Mouse (Mus musculus): ENCODE data around the gene Dnajc5. TPM values are rescaled to one million over a fixed set of nuclear protein-coding genes. Genes with fewer than 3 reads are reported as not detected.

Dnajc5 gene
- polyA plus RNA-seq, 2 experiments, result 72.5 to 75.7 TPM

DNA sequence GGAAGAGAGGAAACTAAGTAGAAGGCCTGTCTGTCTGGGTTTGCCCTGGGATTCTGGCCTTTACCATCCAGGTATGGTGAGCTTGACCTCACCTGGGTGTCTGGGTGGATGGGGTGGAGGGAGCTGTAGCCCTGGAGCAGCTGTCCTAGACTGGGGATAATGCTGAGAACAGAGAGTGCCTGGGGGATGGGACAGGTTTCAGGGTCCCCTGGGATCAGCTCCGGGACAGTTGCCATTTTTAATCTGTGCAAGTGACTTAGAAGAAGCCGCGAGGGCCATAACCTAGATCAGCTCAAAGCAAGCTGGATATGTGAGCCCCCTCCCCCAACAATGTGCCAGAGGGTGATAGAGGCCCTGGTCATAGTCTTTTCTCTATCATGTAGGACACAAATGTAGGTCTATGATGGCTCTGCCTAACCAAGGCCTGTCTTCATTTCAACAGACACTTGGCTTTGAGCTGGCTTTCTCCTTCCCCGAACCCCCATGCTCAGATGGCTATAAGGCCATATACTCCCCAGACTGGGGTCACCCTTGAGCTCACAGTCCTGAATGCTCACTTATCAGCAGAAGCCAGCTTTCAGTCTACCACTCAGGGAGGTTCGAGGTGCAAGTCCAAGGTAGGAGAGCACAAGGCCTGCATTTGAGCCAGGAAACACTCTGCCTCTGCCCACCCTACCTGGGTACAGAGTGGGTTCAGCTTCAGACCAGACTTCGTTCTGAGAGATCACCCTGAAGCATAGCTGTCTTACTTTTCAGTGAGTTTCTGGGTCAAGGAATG, 35.6 kb upstream of the Dnajc5 start:
- TF ChIP-seq POLR2A (IDR thresholded peaks at IDR 0.05; ENCODE audit: borderline replicate concordance, extremely low read depth, insufficient read depth, insufficient read length), result no peak
- WGBS, result 83% methylated on average over 6 of the region's 6 CpGs
- ATAC-seq (ENCODE audit: low FRiP score, low read depth) (no peak), DNase-seq (ENCODE audit: low spot score) (no peak)
- Histone ChIP-seq H3K27me3 (ENCODE audit: control insufficient read depth, insufficient read depth, low read length) (no peaks in the 10 kb centered on the region), H3K9ac (ENCODE audit: low read depth, low read length, severe bottlenecking) (no peak overlapping the region), H3K9me3 (ENCODE audit: control insufficient read depth, low read length) (no peaks in the 10 kb centered on the region), H3K27ac (replicated peaks; ENCODE audit: low read depth, low read length) (no peak overlapping the region), H3K36me3 (ENCODE audit: control insufficient read depth, insufficient read depth, low read length) (no peaks in the 10 kb centered on the region), H3K4me1 (ENCODE audit: control insufficient read depth, insufficient read depth, low read length) (peaks cover 7% of the 10 kb centered on the region; the same call in 1 of the 2 replicates), H3K4me2 (replicated peaks; ENCODE audit: low read depth, low read length, severe bottlenecking) (no peak overlapping the region), H3K4me3 (replicated peaks; ENCODE audit: low read length) (no peak overlapping the region)

DNA sequence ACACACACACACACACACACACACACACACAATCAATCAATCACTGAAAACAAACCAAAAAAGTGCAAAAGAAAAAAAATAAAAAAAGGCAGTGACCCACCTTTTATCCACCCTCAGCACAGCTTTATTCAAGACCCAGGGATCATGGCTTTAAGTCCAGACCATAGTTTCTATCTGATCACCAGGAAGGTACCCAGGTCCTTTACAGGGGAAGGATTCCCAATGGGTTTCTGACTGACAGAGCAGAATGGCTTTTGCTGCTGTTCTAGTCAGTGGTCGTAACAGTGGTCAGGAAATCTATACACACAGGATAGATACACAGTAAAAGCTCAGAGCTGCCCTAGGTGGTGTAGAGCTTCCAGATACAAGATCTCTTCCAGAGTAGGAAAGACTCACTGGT, 34.5 kb upstream of the Dnajc5 start:
- Histone ChIP-seq H3K9me3 (ENCODE audit: control insufficient read depth, low read length) (no peaks in the 10 kb centered on the region), H3K27me3 (ENCODE audit: control insufficient read depth, insufficient read depth, low read length) (no peaks in the 10 kb centered on the region), H3K27ac (replicated peaks; ENCODE audit: low read depth, low read length) (no peak overlapping the region), H3K36me3 (ENCODE audit: control insufficient read depth, insufficient read depth, low read length) (no peaks in the 10 kb centered on the region), H3K4me3 (replicated peaks; ENCODE audit: low read length) (no peak overlapping the region), H3K9ac (ENCODE audit: low read depth, low read length, severe bottlenecking) (no peak overlapping the region), H3K4me1 (ENCODE audit: control insufficient read depth, insufficient read depth, low read length) (peaks cover 7% of the 10 kb centered on the region; the same call in 1 of the 2 replicates), H3K4me2 (replicated peaks; ENCODE audit: low read depth, low read length, severe bottlenecking) (no peak overlapping the region)
- 4% methylated on average over 1 of the region's 1 CpGs for WGBS
- TF ChIP-seq POLR2A (IDR thresholded peaks at IDR 0.05; ENCODE audit: borderline replicate concordance, extremely low read depth, insufficient read depth, insufficient read length), result no peak
- no peak for ATAC-seq (ENCODE audit: low FRiP score, low read depth)
- DNase-seq (ENCODE audit: low spot score), result no peak

DNA sequence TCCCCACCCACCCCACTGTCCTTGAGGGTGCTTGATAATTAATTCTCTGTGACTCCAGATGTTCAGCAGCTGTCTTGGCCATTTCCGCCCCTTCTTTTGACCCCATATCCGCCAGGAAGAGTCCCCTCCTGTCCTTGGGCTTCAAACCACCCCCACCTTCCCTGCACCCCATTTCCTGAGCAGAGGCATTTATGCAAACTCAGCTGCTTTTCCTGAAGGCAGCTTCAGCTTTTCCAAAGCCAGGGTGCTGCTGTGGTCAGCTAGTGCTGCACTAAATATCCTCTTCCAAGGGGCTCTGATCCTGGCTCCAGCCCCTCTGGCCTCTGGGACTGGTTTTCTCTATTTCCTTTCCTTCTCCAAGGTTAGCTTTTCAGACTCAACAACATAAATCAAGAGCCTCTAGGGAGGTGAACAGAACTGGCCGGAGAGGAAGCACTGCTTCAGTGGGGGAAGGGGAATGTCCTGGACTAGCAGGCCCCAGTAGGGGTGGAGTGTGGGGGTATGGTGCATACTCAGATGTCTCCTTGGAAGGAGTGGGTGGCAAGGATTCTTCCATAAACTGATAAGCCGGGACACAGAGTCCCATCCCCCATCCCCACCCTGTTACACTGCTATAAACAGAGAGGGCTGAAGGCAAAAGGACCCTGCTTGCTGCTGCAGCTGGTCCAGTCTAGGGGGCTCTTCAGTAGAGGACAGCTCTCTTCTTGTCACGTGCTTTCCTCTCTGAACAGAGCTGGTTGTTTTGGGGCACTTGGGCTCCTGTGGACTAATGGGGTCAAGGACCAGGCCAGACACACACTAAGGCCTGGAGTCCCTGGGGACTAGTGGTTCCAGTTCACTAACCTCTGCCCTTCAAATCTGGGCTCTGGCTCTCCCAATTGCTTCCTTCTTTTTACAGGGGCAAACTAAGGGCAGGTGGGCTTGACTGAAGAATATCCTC, 32.7 kb upstream of the Dnajc5 start:
- 20% methylated on average over 5 of the region's 5 CpGs for WGBS
- TF ChIP-seq POLR2A (IDR thresholded peaks at IDR 0.05; ENCODE audit: borderline replicate concordance, extremely low read depth, insufficient read depth, insufficient read length), result no peak
- no peaks in the 10 kb centered on the region for H3K36me3 ChIP-seq (ENCODE audit: control insufficient read depth, insufficient read depth, low read length)
- no peaks in the 10 kb centered on the region for H3K27me3 ChIP-seq (ENCODE audit: control insufficient read depth, insufficient read depth, low read length)
- peaks cover 7% of the 10 kb centered on the region; the same call in 1 of the 2 replicates for H3K4me1 ChIP-seq (ENCODE audit: control insufficient read depth, insufficient read depth, low read length)
- peak overlapping the region; percentile 55; the same call in 1 of the 2 replicates for H3K27ac ChIP-seq (replicated peaks; ENCODE audit: low read depth, low read length)
- H3K4me2 ChIP-seq (replicated peaks; ENCODE audit: low read depth, low read length, severe bottlenecking), result no peak overlapping the region
- H3K9ac ChIP-seq (ENCODE audit: low read depth, low read length, severe bottlenecking), result no peak overlapping the region
- DNase-seq (ENCODE audit: low spot score), result peak; percentile 36
- no peaks in the 10 kb centered on the region for H3K9me3 ChIP-seq (ENCODE audit: control insufficient read depth, low read length)
- no peak overlapping the region for H3K4me3 ChIP-seq (replicated peaks; ENCODE audit: low read length)
- peak; percentile 74 for ATAC-seq (ENCODE audit: low FRiP score, low read depth)

DNA sequence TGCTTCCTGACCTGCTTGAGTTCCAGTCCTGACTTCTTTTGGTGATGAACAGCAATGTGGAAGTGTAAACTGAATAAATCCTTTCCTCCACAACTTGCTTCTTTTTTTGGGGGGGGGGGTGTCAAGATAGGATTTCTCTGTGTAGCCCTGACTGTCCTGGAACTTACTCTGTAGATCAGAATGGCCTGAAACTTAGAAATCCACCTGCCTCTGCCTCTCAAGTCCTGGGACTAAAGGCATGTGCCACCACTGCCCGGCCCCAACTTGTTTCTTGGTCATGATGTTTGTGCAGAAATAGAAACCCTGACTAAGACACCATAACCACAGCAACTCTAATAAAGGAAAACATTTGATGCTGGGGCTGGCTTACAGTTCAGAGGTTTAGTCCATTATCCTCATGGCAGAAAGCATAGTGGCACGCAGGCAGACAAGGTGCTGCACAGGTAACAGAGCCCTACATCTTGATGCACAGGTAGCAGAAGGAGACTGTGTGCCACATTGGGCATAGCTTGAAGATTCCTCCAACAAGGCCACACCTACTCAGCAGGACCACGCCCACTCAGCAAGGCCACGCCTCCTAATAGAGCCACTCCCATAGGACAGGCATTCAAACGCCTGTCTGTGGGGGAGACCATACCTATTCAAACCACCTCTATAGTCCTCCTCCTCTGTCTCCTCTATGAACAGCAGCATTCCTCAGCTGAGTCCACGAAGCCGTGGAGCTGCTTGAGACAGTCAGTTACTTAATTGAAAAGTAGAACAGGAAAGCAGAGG, 28.7 kb upstream of the Dnajc5 start:
- H3K4me1 ChIP-seq (ENCODE audit: control insufficient read depth, insufficient read depth, low read length), result peaks cover 11% of the 10 kb centered on the region
- no peaks in the 10 kb centered on the region for H3K9me3 ChIP-seq (ENCODE audit: control insufficient read depth, low read length)
- no peak for TF ChIP-seq POLR2A (IDR thresholded peaks at IDR 0.05; ENCODE audit: borderline replicate concordance, extremely low read depth, insufficient read depth, insufficient read length)
- ATAC-seq (ENCODE audit: low FRiP score, low read depth) (no peak), DNase-seq (ENCODE audit: low spot score) (no peak)
- no peak overlapping the region for H3K4me2 ChIP-seq (replicated peaks; ENCODE audit: low read depth, low read length, severe bottlenecking)
- no peak overlapping the region for H3K9ac ChIP-seq (ENCODE audit: low read depth, low read length, severe bottlenecking)
- no peaks in the 10 kb centered on the region for H3K36me3 ChIP-seq (ENCODE audit: control insufficient read depth, insufficient read depth, low read length)
- 28% methylated on average over 7 of the region's 7 CpGs for WGBS
- no peak overlapping the region for H3K27ac ChIP-seq (replicated peaks; ENCODE audit: low read depth, low read length)
- no peaks in the 10 kb centered on the region for H3K27me3 ChIP-seq (ENCODE audit: control insufficient read depth, insufficient read depth, low read length)
- no peak overlapping the region for H3K4me3 ChIP-seq (replicated peaks; ENCODE audit: low read length)

DNA sequence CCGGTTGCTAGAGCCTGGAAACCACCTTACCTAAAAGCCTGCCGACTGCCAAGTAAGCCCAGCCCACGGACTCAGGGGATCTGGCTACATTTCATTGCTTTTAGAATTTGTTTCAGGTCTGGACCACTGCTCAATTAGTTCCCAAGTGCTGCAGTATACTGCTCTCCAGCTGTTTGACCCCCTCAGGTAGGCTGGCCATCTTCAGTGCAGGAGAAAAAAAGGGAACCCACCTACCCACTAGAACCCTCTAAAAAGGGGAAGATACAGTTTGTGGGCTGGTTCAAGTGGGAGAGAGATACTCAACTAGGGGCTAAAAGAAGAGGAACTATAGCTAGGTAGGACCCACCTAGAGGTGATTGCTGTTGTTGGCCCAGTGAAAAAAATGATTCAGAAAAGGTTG, 28.1 kb upstream of the Dnajc5 start:
- Histone ChIP-seq H3K9me3 (ENCODE audit: control insufficient read depth, low read length) (no peaks in the 10 kb centered on the region), H3K27ac (replicated peaks; ENCODE audit: low read depth, low read length) (no peak overlapping the region), H3K4me2 (replicated peaks; ENCODE audit: low read depth, low read length, severe bottlenecking) (no peak overlapping the region), H3K27me3 (ENCODE audit: control insufficient read depth, insufficient read depth, low read length) (no peaks in the 10 kb centered on the region), H3K9ac (ENCODE audit: low read depth, low read length, severe bottlenecking) (no peak overlapping the region), H3K4me1 (ENCODE audit: control insufficient read depth, insufficient read depth, low read length) (peaks cover 9% of the 10 kb centered on the region), H3K36me3 (ENCODE audit: control insufficient read depth, insufficient read depth, low read length) (no peaks in the 10 kb centered on the region), H3K4me3 (replicated peaks; ENCODE audit: low read length) (no peak overlapping the region)
- TF ChIP-seq POLR2A (IDR thresholded peaks at IDR 0.05; ENCODE audit: borderline replicate concordance, extremely low read depth, insufficient read depth, insufficient read length), result no peak
- DNase-seq (ENCODE audit: low spot score), result no peak
- 42% methylated on average over 3 of the region's 3 CpGs for WGBS
- ATAC-seq (ENCODE audit: low FRiP score, low read depth), result no peak
